ENCODE assay signal across 14 mouse cellular contexts in the genomic region with DNA sequence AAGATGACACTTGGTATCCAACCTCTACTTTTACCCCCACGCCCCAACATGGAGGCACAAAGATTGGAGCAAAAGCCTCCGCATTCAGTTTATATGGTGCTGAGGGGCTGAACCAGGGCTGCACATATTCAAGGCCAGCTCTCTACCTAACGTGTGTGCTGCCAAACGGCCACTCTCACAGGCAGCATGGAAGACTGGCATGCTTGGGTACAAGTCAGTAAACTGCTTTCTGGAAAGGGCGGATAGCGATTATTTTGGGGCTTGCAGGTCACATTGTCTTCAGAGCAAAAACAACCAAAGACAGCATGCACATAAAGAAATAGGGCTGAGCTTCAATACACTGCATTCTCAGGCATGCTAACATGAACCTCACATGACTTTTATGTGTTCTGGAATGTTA.
"Had no signal": no experiment of that assay in that cellular context is flagged by ENCODE, and none has a peak within 500 bp of the region (broad histone marks: within the 10 kb centered on the region; RNA-seq: fewer than 3 reads in every experiment).

No protein-coding gene starts in this region.

- H3K4me3 ChIP-seq: left cerebral cortex, adult 2 months; limb, embryonic 15.5 days; liver, embryonic 12.5 days; megakaryocyte, embryonic 14.5 days; midbrain, embryonic 13.5 days; myocyte had no signal

- H3K9me3 ChIP-seq: limb, embryonic 15.5 days; liver, embryonic 12.5 days; megakaryocyte, embryonic 14.5 days; midbrain, embryonic 13.5 days had no signal

- H3K4me2 ChIP-seq: limb, embryonic 15.5 days; liver, embryonic 12.5 days; lung, embryonic 14.5 days; midbrain, embryonic 13.5 days had no signal

- H3K27ac ChIP-seq: left cerebral cortex, adult 2 months; limb, embryonic 15.5 days; liver, embryonic 12.5 days; midbrain, embryonic 13.5 days had no signal

- H3K36me3 ChIP-seq: limb, embryonic 15.5 days; liver, embryonic 12.5 days; midbrain, embryonic 13.5 days had no signal

- H3K9ac ChIP-seq: limb, embryonic 15.5 days; liver, embryonic 12.5 days; lung, embryonic 14.5 days; midbrain, embryonic 13.5 days had no signal

- DNase-seq: kidney, adult 8-10 months; kidney, postnatal 25 days; lung, embryonic 14.5 days; lung, postnatal 10 days; lung, postnatal 4 days; thymus, adult 18-20 months; thymus, postnatal 14 days had no signal

- ATAC-seq: intestine, postnatal 0 days; liver, embryonic 12.5 days; midbrain, embryonic 13.5 days had no signal

- H3K27me3 ChIP-seq: limb, embryonic 15.5 days; midbrain, embryonic 13.5 days had no signal
